Mouse (Mus musculus) stomach, adult 2 months (tissue): ENCODE measurements around the gene Rufy4. TPM values are rescaled to one million over a fixed set of nuclear protein-coding genes. Genes with fewer than 3 reads are reported as not detected.

Experiments used
- polyA plus RNA-seq: library from polyadenylated mRNA; depleted of rRNA; stranded (reverse); fragments of >200 nt; gene quantifications from 2 replicates; pipeline ENCODE4 v1.2.3, GENCODE M21; 2012; rRNA removed

Gene Rufy4
- 1.2 and 1.3 TPM in 2 replicates for polyA plus RNA-seq

GRCm38 (mm10) chr1:74124991-74125552 lies at the start of gene Rufy4:
Gene Rufy4 (plus strand): TSS chr1:74125541.

GRCm38 (mm10) chr1:74124021-74124981 lies 1.0 kb upstream of the Rufy4 start, which contains the start of gene Tns1:
Gene Tns1 (minus strand): TSS chr1:74124449.

DNA sequence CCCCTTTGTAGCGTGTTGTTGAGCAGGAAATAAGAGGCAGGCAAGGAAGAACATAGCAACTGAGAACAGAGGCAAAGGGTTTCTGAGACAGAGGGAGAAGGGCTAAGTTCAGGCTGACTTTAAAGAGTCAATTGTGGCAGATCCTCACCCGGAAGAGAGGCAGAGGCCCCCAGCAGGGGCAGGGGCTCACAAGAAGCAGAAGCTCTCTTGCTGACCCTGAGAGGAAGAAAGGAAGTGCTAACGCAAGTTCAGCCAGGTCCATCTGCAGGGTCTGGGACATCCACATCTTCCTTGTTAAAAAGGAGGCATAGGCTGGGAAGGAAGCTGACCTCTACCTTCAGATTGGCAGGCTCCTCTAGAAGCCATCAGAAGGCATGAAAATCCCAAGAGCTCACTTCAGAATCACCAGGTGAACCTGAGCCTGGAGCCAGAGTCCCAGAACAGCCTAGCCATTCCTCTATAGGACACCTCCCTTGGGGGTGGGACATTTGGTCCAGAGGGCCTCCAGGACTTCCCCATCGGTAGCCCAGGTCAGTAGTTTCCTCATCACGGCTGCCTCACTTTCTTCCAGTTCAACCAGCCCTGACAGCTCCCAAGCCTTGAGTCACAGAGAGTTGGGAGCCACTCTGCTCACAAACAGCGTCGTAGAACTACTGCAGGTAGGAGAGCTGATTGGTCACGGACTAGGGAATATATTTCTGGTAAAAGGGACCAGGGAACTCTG lies 28.3 kb downstream of the Rufy4 start, which contains the start of gene Cxcr2:
Cxcr2 (plus strand) TSS at position 529 of the 724 bp plus-strand sequence.

GRCm38 (mm10) chr1:74194445-74194844 lies 69.1 kb downstream of the Rufy4 start, which contains the start of gene Cxcr1:
Gene Cxcr1 (minus strand): TSS chr1:74194631.

Other genes with a start within 250 kb of the Rufy4 start
- 169 and 195 TPM in 2 replicates for gene Tns1, start 1.1 kb upstream of the Rufy4 start, polyA plus RNA-seq
- 0.11 and 0.39 TPM in 2 replicates for gene Cxcr2, start 28.4 kb downstream of the Rufy4 start, polyA plus RNA-seq
- 0.11 TPM in 1 of 2 replicates, not detected in the other for gene Cxcr1, start 69.1 kb downstream of the Rufy4 start, polyA plus RNA-seq
- 139 and 239 TPM in 2 replicates for gene Arpc2, start 110.5 kb downstream of the Rufy4 start, polyA plus RNA-seq
- 1.2 and 1.4 TPM in 2 replicates for gene Gpbar1, start 153.0 kb downstream of the Rufy4 start, polyA plus RNA-seq
- gene Aamp, start 159.2 kb downstream of the Rufy4 start, polyA plus RNA-seq, result 76.4 and 88.7 TPM in 2 replicates
- gene Pnkd, start 159.4 kb downstream of the Rufy4 start, polyA plus RNA-seq, result 56.1 and 60.5 TPM in 2 replicates
- 463 and 586 TPM in 2 replicates for gene Tmbim1, start 180.1 kb downstream of the Rufy4 start, polyA plus RNA-seq
- 0.48 and 0.56 TPM in 2 replicates for gene Catip, start 236.6 kb downstream of the Rufy4 start, polyA plus RNA-seq
- gene Slc11a1, start 249.7 kb downstream of the Rufy4 start, polyA plus RNA-seq, result 11.7 and 16.3 TPM in 2 replicates